Mouse (Mus musculus) kidney, adult 2 months (tissue): Measurements from ENCODE around the gene 2510009E07Rik.

ENCODE experiments used
- CTCF ChIP-seq: fragments of 200-500 bp; conservative IDR thresholded peaks from 2 replicates; pipeline ENCODE4 v1.5.1; 2011; ENCODE audit warnings: low read depth, mild to moderate bottlenecking, control low read depth, low read length, moderate library complexity, mixed read lengths; ENCODE audit not compliant: insufficient read depth, insufficient read length
- POLR2A ChIP-seq: fragments of 200-500 bp; IDR thresholded peaks from one replicate; pipeline ENCODE4 v1.6.1; 2011; ENCODE audit warnings: low read depth, low read length, control low read depth

DNA sequence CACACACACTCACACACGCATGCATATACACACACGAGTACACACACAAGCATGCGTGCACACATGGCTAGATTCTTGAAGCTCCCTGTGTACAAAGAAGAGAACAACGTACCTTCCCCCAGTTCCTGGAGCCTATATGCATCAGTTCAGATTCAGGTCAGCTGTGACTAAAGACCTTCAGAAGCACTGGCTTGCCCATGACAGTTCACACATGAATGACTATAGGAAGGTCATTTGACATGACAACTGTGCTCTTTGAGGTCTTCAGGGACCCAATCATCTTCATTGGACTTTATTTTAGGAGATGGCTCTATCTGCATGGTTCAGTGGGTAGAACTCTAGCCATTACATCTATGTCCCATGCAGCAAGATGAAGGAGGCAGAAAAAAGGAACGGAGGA, 48.4 kb upstream of the 2510009E07Rik start:
- TF ChIP-seq CTCF = no peak
- no peak for TF ChIP-seq POLR2A
